Mouse (Mus musculus) CH12.LX (cell line): ENCODE measurements around the gene Wars. TPM values are rescaled to one million over a fixed set of nuclear protein-coding genes. Genes with fewer than 3 reads are reported as not detected.

Experiments used
- DNase-seq: peaks from one replicate; pipeline ENCODE4 v3.0.0-alpha.2; 2013; ENCODE audit errors: extremely low read depth
- H3K27ac ChIP-seq: 2 replicates; pipeline ENCODE4 v1.5.1; 2012; ENCODE audit warnings: low read depth, mild to moderate bottlenecking, control low read depth, moderate library complexity; ENCODE audit not compliant: insufficient read depth
- H3K27me3 ChIP-seq: replicated peaks from 2 replicates; pipeline ENCODE3; 2012; ENCODE audit warnings: inconsistent platforms
- H3K36me3 ChIP-seq, 2 experiments: replicated peaks in 1 of 2; 2 replicates each; pipeline versions ENCODE3 to v1.6.1; 2012; ENCODE audit warnings: inconsistent platforms in 1 of 2, low read length in 1 of 2, mild to moderate bottlenecking in 1 of 2, mixed read lengths in 1 of 2, moderate library complexity in 1 of 2; ENCODE audit not compliant: control insufficient read depth in 1 of 2, insufficient read depth in 1 of 2
- H3K4me1 ChIP-seq, 2 experiments: 2 replicates each; pipeline ENCODE4 v1.6.1; 2012; ENCODE audit warnings: inconsistent platforms in 1 of 2, moderate library complexity in 1 of 2; ENCODE audit not compliant: insufficient read depth in 2 of 2, control insufficient read depth in 1 of 2
- H3K4me2 ChIP-seq: 2 replicates; pipeline ENCODE4 v1.6.1; 2012; ENCODE audit warnings: low read depth, mild to moderate bottlenecking, control low read depth; ENCODE audit not compliant: poor library complexity, insufficient read depth, severe bottlenecking
- H3K4me3 ChIP-seq, 3 experiments: fragments of 150-350 bp in 1 of 3; sonication (generic) in 1 of 3; replicated peaks in 1 of 3; 2 replicates each; pipeline versions ENCODE3 to v1.5.1; 2011 to 2012; ENCODE audit warnings: low read depth in 2 of 3, low read length in 2 of 3, mild to moderate bottlenecking in 2 of 3, moderate library complexity in 2 of 3, control low read depth in 1 of 3, improper control_type of control experiment in 1 of 3, inconsistent platforms in 1 of 3, mixed read lengths in 1 of 3; ENCODE audit not compliant: poor library complexity in 1 of 3
- H3K79me2 ChIP-seq: replicated peaks from 2 replicates; pipeline ENCODE4 v1.6.1; 2012; ENCODE audit warnings: mild to moderate bottlenecking, moderate library complexity; ENCODE audit not compliant: control insufficient read depth, poor library complexity, insufficient read depth, severe bottlenecking; ENCODE audit errors: extremely low read depth
- H3K9ac ChIP-seq: 2 replicates; pipeline ENCODE4 v1.6.1; 2012; ENCODE audit warnings: low read depth, mild to moderate bottlenecking, control low read depth, moderate library complexity; ENCODE audit not compliant: insufficient read depth
- H3K9me3 ChIP-seq: replicated peaks from 2 replicates; pipeline ENCODE3; 2012; ENCODE audit warnings: low read length, inconsistent platforms, mixed read lengths
- BHLHE40 ChIP-seq: IDR thresholded peaks from 2 replicates; pipeline ENCODE4 v1.6.1; 2011; ENCODE audit warnings: mild to moderate bottlenecking, low read depth, low read length, improper control_type of control experiment
- CTCF ChIP-seq, 2 experiments: IDR thresholded peaks in 1 of 2; conservative IDR thresholded peaks in 1 of 2; 2 replicates each; pipeline ENCODE4 v1.5.1; 2011 to 2012; ENCODE audit warnings: low read depth in 2 of 2, low read length in 2 of 2, improper control_type of control experiment in 1 of 2, inconsistent platforms in 1 of 2, mild to moderate bottlenecking in 1 of 2, moderate library complexity in 1 of 2
- EP300 ChIP-seq: IDR thresholded peaks from 2 replicates; pipeline ENCODE4 v1.6.1; 2011; ENCODE audit warnings: low read length, improper control_type of control experiment
- GABPA ChIP-seq: IDR thresholded peaks from 2 replicates; pipeline ENCODE4 v1.6.1; 2012; ENCODE audit warnings: low read depth, low read length, improper control_type of control experiment, inconsistent platforms; ENCODE audit not compliant: insufficient replicate concordance
- MAFK ChIP-seq: IDR thresholded peaks from 2 replicates; pipeline ENCODE4 v1.6.1; 2011; ENCODE audit warnings: low read length, improper control_type of control experiment; ENCODE audit not compliant: insufficient replicate concordance
- MAX ChIP-seq: IDR thresholded peaks from 2 replicates; pipeline ENCODE4 v1.6.1; 2011; ENCODE audit warnings: low read length, improper control_type of control experiment
- MEF2A ChIP-seq: IDR thresholded peaks from 2 replicates; pipeline ENCODE4 v1.6.1; 2014; ENCODE audit warnings: low read depth, mild to moderate bottlenecking, inconsistent platforms, low read length, improper control_type of control experiment, borderline replicate concordance
- NELFE ChIP-seq: IDR thresholded peaks from 2 replicates; pipeline ENCODE4 v1.6.1; 2011; ENCODE audit warnings: low read depth, low read length, improper control_type of control experiment
- PAX5 ChIP-seq: IDR thresholded peaks from 2 replicates; pipeline ENCODE4 v1.6.1; 2012; ENCODE audit warnings: low read length, inconsistent platforms, mixed read lengths
- POLR2A ChIP-seq: IDR thresholded peaks from 2 replicates; pipeline ENCODE4 v1.6.1; 2011; ENCODE audit warnings: low read depth, mild to moderate bottlenecking, improper control_type of control experiment, low read length
- RAD21 ChIP-seq: IDR thresholded peaks from 2 replicates; pipeline ENCODE4 v1.6.1; 2011; ENCODE audit warnings: low read depth, mild to moderate bottlenecking, low read length, improper control_type of control experiment, moderate library complexity
- RCOR1 ChIP-seq: conservative IDR thresholded peaks from 2 replicates; pipeline ENCODE4 v1.6.1; 2012; ENCODE audit warnings: low read depth, mild to moderate bottlenecking, inconsistent platforms, low read length, improper control_type of control experiment
- SIN3A ChIP-seq: IDR thresholded peaks from 2 replicates; pipeline ENCODE4 v1.6.1; 2012; ENCODE audit warnings: low read length, improper control_type of control experiment, inconsistent platforms
- SMC3 ChIP-seq: IDR thresholded peaks from 2 replicates; pipeline ENCODE4 v1.6.1; 2011; ENCODE audit warnings: low read depth, low read length, improper control_type of control experiment
- TCF12 ChIP-seq: IDR thresholded peaks from 2 replicates; pipeline ENCODE4 v1.6.1; 2014; ENCODE audit warnings: low read depth, mild to moderate bottlenecking, inconsistent platforms, low read length, improper control_type of control experiment
- USF2 ChIP-seq: conservative IDR thresholded peaks from 2 replicates; pipeline ENCODE4 v1.6.1; 2011; ENCODE audit warnings: low read depth, low read length, improper control_type of control experiment
- ZC3H11A ChIP-seq: IDR thresholded peaks from 2 replicates; pipeline ENCODE4 v1.6.1; 2012; ENCODE audit warnings: low read depth, mild to moderate bottlenecking, inconsistent platforms, low read length, improper control_type of control experiment
- dilution Hi-C: fragments of 300-500 bp; cut with MboI; formaldehyde crosslinking; loops from 2 replicates; pipeline ENCODE4 v1.14.3; 2020; ENCODE audit warnings: low sequenced_read_pairs; ENCODE audit not compliant: extremely low pct_unique_long_range_greater_than_20kb, extremely low pct_ligation_motif_present
- in situ Hi-C: fragments of 300-500 bp; cut with MboI; formaldehyde crosslinking; loops from 3 replicates; pipeline ENCODE4 v1.14.3; 2019; ENCODE audit warnings: low sequenced_read_pairs, low pct_ligation_motif_present, low pct_unique_long_range_greater_than_20kb, mixed read lengths
- polyA plus RNA-seq: library from polyadenylated mRNA; unstranded; fragments of >175 nt; gene quantifications from 2 replicates; pipeline ENCODE4 v1.2.1, GENCODE M21; 2012; ENCODE audit warnings: low read depth; ENCODE audit not compliant: insufficient read length
- total RNA-seq, 2 experiments: library from RNA; depleted of rRNA; stranded (reverse); fragments of 300-350 nt in 1 of 2; fragments of >200 nt in 1 of 2; gene quantifications; 2 replicates each; pipeline ENCODE4 v1.2.3; 2012 to 2014

Gene Wars
- total and polyA plus RNA-seq, 3 experiments: 73.5 to 93.5 (median 88.0) TPM

GRCm38 (mm10) chr12:108903600-108904275 lies 9.8 kb upstream of the Wars start:
- Histone ChIP-seq H3K4me2 (no peak overlapping the region), H3K79me2 (no peaks in the 10 kb centered on the region), H3K4me3 (no peak overlapping the region), H3K27me3 (no peaks in the 10 kb centered on the region), H3K36me3 (peaks cover 0 to 79% of the 10 kb centered on the region in 2 experiments), H3K9me3 (no peaks in the 10 kb centered on the region), H3K27ac (no peak overlapping the region), H3K9ac (no peak overlapping the region), H3K4me1 (peaks cover 0 to 9% of the 10 kb centered on the region in 2 experiments; a peak in 2 of 4 replicates)
- peak; percentile 57 for DNase-seq
- in situ Hi-C loops (loop anchor here (10.0 kb wide), 1 partner anchor 411 kb away; no protein-coding TSS in a partner anchor), dilution Hi-C loops (no loop called here)
- TF ChIP-seq POLR2A (no peak), CTCF (conservative IDR thresholded peaks at IDR 0.05 in 1 of 2, IDR thresholded peaks at IDR 0.05 in 1 of 2; ENCODE audit: low read depth in 2 of 2, low read length in 2 of 2) (peak; percentile 65 to 70), GABPA (no peak), SIN3A (no peak), RAD21 (peak; percentile 80), USF2 (no peak), MAFK (no peak), PAX5 (no peak), EP300 (no peak), TCF12 (no peak), MEF2A (no peak), BHLHE40 (no peak), SMC3 (peak; percentile 53), RCOR1 (no peak), MAX (no peak), NELFE (no peak)

- Histone ChIP-seq H3K9ac (no peak overlapping the region), H3K36me3 (peaks cover 5 to 79% of the 10 kb centered on the region in 2 experiments), H3K4me2 (no peak overlapping the region), H3K27ac (no peak overlapping the region), H3K27me3 (no peaks in the 10 kb centered on the region), H3K79me2 (no peaks in the 10 kb centered on the region), H3K9me3 (no peaks in the 10 kb centered on the region), H3K4me3 (no peak overlapping the region), H3K4me1 (peaks cover 0 to 9% of the 10 kb centered on the region in 2 experiments; a peak in 2 of 4 replicates)
- TF ChIP-seq CTCF (conservative IDR thresholded peaks at IDR 0.05 in 1 of 2, IDR thresholded peaks at IDR 0.05 in 1 of 2; ENCODE audit: low read depth in 2 of 2, low read length in 2 of 2) (peak; percentile 57 to 68), RAD21 (peak; percentile 64), ZC3H11A (no peak), SMC3 (peak; percentile 60)
- DNase-seq: peak; percentile 67
- in situ Hi-C loops (loop anchor here (10.0 kb wide), 1 partner anchor 412 kb away; no protein-coding TSS in a partner anchor), dilution Hi-C loops (no loop called here)
Observed at GRCm38 (mm10) chr12:108902940-108903339, 9.0 kb upstream of the Wars start.
